Mouse (Mus musculus): ENCODE measurements around the gene Fbln1.

The Fbln1 gene

DNA sequence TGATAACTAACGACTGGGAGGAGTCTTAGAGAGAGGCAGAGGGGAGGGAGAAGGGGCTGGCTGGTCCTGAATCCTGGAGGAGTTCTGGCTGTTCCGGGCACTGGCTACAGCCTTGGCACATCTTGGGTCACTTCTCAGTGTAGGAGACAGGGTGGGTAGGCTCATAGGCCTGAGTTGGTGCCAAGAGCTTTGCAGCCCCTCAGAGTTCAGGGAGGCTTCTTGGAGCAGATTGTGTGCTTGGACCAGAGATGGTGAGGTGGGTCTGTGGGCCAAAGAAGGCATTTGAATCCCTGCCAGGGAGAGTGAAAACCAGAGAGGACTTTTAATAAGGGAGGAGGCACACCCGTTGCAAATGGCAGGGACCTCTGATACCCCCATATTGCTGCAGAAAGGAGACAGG is 1.3 kb downstream of the Fbln1 start:
- peak; percentile 59 for DNase-seq (ENCODE audit: low spot score)

DNA sequence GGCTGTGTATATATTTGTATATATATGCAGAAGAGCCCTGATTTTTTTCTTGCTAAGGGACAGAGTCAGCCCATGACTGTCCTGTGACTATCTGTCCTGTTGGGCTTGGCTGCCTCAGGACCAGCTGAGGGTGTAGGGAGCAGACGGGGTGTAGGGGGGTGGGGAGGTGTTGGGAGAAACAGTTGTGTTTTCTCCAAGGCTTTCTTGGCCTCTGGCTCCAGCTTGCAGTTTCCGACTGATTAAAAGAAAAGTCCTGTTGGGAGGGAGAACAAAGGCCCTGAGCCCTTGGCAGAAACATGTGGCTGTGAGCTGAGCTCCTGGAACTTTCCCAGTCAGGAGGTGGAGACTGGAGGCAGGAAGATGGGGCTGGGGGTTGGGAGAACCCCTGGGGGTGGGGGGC is 2.0 kb downstream of the Fbln1 start:
- peak; percentile 54 for DNase-seq (ENCODE audit: low spot score)

DNA sequence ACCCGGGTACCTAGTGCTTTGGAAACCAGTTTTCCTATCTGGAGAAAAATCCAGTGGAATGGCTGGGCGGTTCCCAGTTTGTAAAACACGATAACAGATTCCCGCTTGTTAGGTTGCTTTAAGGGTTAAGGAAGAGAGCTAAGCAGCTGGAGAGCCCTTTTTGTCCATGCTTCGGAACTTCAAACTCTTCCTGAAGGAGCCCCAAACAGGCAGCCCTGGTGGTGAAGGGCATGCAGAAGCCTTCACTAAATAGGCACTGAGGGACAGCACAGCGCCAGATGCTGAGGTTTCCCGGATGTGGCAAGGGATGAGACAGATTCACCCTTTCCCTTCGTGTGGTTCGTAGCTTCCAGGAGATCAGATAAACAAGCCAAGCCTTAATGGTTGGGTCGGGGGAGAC is 2.6 kb downstream of the Fbln1 start:
- DNase-seq (ENCODE audit: low spot score): peak; percentile 57

DNA sequence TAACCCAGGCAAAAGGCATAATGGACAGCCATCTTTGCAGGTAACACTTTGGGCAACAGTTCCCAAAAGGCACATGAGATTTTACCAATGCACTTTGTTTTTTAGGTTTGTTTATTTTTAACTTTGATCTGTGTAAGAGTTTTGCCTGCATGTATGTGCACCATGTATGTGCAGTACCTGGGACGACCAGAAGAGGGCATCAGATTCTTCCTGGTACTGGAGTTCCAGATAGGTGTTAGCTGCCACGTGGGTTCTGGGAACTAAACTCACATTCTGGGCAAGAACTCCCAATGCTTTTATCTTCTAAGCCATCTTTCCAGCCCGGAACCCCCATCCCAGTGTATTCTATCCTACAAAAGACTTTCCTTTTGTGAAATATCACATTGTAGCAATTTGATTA is 3.6 kb downstream of the Fbln1 start:
- no peak for DNase-seq (ENCODE audit: low spot score)

DNA sequence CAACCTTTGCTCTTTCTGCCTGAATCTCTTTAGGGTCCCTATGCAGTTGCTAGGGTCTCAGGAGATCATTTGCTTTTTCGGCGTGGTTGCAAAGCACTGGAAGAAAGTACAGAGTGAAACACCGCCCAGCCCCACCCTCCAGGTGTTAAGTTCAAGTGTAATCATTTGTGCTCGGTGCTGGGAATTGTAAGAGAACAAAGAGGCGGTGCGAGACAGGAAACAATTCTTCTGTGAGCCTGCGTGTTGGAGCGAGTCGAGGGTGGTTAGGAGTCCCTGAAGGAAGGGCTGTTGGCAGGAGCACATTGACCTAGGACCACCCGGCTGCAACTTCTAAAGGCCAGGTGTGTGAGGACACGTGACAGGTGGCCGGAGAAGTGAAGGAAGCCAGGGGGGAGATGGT is 4.9 kb downstream of the Fbln1 start:
- DNase-seq (ENCODE audit: low spot score): no peak

DNA sequence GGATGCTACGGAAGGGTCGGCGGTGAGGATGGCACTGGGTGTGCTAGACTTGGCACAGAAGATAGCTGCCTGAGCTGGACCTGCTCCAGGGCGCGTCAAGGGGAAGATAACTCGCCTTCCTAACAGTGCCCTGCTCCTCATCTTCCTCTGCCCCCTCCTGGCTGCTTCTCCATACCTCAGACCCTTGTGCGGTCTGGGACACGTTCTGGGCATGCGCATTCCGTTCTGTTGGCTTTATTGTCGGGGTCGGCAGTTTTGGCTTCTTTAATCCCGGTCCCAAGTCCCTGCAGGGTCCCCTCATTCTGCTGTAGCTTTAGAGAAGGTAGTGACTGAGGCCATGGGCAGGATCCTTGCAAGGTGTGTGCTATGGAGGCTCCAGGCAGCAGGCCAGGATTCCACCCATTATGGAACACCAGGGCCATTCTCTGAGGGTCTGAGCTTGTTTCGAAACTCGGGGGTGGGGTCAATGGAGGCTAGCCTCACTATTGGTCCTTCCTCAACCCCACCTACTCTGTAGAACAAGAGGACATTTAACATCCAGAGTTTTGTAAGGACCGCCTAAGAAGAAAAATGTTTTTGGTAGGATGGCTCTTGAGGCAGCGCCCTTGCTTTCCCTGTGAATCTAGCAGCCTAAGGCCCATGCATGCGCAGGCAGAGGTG is 5.5 kb downstream of the Fbln1 start:
- no peak for DNase-seq (ENCODE audit: low spot score)

DNA sequence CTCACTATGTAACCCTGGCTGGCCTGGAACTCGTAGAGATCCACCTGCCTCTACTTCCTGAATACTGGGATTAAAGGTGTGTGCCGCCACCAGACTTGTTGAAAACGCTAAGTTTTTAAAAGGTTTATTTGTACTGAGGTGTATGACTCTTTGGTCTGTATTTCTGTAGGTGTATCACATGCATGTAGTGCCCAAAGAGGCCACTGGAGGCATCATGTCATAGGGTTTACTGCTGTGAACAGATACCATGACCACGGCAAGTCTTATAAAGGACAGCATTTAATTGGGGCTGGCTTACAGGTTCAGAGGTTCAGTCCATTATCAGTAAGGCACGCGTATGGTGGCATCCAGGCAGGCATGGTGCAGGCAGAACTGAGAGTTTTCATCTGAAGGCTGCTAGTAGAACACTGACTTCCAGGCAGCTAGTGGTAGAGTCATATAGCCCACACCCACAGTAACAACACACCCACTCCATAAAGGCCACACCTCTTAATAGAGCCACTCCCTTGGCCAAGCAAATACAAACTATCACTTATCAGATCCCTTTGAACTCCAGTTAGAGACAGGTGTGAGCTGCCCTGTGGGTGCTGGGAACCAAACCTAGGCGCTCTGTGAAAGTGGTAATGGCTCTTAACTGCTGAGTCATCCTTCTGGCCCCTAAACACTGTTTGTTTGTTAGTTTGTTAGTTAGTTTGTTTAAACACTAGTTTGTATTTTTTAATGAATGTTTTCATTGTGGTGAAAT is 10.5 kb downstream of the Fbln1 start:
- DNase-seq (ENCODE audit: low spot score): no peak

DNA sequence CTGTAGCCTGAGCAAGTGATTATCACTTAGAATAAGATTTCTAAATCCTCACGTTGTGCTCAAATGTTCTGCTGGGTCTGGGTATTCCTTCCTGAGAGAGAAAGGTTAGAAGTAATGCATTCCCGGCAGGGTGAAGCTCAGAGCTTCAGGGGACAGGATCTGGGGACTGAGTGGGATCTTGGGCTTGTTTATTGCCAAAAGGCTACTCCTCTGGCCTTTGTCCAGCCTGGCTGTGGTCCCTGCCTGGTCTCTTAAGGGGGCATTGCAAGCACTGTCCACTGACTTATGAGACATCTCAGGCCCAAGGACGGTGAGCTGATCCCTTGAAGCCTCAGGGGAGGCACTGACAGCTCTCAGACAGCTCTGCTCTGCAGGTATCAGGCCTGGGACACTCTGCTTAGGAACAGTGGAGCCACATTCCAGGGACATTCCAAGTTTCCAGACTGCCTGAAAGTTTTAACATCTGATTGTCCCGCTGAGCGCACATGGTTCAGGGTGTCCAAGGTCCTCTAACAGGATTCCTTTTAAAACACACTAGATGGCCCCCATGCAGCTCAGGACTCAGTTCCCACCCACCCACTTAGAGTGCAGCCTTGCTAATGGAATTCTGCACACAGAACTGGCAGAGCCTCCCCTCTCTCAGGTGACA is 13.0 kb downstream of the Fbln1 start:
- no peak for DNase-seq (ENCODE audit: low spot score)

DNA sequence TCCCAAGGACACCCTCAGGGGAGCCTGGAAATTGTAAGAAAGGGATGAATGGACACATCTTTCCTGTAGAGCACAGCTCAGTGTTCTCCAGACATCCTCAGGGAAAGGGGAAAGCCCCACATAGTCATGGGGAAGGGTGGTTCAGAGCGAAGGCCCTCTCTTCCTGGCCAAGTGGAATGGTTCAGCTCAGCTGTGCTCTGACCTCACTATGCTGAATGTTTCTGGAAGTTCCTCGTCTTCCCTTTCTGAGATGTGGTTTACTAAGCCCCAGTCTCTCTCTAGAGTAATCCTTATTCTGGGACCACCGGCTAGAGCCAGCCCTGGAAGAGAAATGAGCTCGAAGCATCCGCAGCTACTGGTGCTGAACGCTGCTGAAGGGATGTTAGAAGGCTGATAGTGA is 14.6 kb downstream of the Fbln1 start:
- no peak for DNase-seq (ENCODE audit: low spot score)

DNA sequence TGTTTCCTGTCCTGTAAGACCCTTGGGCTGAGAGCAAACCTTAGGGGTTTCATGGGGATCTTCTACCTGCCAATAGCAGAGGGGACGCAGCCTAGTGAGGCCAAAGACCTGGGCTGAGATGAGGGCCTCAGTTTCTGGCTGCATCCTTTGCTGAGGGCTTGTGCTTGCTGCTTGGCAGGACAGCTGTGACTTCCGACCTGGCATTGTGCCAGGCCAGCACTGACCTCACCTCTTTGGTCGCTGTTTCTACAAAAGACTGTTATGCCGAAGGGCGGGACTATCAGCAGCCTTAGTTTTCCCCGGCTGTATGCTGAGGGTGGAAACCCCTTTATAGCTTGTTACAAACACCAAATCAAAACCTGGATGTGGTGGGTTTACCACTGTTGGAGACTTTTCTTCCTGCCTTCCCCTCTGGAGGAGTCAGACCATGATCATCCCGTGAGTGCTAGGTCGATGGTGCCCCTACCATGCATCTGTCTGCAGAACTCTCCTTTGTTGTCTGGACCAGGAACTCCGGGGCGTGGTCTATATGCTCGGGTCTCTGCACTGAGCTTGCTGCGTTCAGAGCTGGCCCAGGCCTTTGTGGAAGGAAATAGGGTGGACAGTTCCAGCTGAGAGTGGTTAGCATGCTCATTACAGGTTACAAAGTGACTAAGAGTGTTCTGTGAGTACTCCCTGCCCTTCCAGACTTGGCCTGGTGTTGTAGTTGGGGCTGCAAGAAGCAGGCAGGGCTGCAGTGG is 15.5 kb downstream of the Fbln1 start:
- no peak for DNase-seq (ENCODE audit: low spot score)

DNA sequence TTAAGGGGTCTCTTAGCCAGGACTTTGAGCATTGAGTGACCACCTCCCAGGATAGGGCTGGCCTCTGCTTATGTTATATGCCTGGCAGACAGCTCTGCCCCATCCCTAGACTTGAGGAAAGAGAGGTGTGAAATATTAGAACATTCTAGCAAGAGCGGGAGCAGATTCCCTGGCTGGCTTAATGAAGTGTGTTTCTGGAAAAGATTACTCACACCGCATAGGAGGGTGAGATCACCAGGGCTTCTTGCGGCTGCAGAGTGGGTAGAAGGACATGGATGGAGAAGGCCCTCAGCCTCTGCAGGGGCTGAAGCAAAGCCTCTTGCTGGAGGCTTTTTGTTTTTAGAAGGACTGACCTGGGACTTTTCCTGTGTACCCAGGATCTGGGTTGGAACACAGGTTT is 19.9 kb downstream of the Fbln1 start:
- DNase-seq (ENCODE audit: low spot score): no peak

DNA sequence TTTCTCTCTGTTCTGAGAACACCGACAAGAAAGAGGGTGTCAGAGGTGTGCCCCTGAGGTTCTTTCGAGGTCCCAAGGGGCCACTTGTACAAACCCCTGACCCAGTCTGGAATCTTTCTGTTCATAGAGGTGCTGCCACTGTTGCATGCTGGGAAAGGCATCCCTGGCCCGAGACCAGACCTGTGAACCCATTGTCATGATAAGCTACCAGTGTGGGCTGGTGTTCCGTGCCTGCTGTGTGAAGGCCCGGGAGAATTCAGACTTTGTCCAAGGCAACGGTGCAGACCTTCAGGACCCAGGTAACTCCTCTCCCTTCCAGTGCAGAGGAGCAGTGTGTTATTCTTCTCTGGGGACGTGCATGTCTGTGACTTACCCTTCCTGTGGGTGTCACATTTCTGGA is 21.1 kb downstream of the Fbln1 start:
- DNase-seq (ENCODE audit: low spot score): no peak

DNA sequence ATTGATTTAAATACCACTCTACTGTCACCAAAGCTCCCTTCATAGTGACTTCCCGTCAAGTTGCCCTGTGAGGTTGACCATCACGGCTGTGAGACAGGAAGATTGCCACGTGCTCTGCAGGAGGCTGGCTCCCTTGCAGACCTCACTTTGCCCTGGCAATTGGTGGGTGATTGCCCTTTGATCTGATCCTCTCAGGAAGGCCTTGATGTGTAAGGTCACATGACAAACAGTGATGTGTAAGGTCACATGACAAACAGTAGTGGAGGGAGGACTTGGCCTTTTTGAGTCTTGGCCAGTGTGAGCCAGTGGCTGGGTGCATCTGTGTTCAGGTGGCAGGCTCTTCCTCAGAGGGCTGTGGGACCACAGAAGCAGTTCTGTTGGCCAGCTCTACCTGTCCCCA is 22.8 kb downstream of the Fbln1 start:
- DNase-seq (ENCODE audit: low spot score): no peak

DNA sequence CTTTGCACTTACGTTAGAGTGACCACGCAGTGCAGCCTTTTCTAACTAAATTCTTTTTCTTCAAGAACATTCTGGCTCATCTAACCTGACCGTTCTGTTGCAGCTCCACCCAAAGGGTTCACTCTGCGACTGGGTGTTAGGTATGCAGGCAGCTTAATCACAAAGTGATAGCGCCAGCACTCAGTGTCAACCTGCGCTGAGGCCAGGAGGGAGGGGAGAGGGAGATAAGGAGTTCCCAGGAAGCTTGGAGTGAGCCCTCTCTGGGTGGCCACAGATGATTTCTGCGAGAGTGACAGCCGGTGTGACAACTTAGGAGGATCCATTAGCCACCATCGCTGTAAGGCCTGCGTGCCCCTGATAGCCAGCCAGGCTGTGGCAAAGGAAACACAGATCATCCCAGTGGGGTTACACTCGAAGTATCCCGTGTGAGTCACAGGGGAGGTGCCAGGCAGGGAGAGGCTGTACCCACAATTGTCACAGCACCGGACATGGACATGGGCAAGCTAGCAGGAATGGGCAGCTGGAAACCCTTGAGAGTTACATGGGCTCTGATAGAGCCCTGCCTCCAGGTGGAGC is 24.3 kb downstream of the Fbln1 start:
- no peak for DNase-seq (ENCODE audit: low spot score)

DNA sequence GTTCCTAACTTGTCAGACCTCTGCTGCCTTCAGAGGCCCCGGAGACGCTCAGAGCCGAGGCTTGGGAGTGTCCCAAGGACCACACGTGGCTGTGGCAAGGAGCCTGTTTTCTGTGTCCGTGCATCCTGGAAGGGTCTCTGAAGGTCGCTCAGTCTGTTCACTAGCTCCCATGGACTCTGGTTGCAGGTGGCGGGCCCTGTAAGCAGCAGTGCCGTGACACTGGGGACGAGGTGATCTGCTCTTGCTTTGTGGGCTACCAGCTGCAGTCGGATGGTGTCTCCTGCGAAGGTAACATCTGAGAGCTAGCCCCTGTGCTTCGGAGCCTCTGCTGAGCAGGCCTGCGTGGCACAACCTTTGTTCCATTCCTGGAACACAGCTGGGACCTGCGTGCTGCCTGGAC is 24.9 kb downstream of the Fbln1 start:
- DNase-seq (ENCODE audit: low spot score): no peak

DNA sequence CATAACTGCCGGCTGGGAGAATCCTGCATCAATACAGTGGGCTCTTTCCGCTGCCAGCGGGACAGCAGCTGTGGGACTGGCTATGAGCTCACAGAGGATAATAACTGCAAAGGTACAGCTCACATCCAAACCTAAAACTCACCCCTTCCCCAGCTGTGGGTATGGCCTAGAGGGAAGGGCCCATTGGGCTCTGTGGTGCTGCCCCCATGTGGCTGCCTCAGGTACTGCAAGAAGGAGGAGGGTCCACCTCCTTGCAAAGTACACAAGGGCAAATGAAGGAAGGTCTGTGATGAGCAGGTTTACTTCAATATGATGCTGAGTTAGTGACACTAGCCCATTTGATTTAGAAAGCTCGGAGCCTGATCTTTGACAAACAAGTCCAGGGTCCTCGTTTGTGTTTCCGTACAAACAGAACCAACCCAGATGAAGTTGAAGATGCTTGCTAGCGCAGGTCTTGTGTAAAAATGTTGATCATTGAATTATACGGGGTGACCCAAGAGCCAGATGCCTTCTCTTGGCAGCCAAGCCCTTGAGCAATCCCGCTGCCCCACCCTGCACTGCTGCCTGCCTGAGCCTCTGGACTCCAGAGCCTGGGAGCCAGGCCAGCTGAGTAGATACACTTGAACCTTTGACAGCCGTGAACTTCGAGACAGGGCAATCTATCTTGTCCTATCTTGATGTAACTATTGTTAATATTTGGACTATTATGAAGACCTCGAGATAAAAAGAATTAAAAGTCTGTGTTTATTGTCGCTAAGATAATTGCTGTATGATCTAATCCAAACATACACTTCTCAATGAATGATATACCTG is 25.9 kb downstream of the Fbln1 start:
- peak; percentile 78 for DNase-seq (ENCODE audit: low spot score)

DNA sequence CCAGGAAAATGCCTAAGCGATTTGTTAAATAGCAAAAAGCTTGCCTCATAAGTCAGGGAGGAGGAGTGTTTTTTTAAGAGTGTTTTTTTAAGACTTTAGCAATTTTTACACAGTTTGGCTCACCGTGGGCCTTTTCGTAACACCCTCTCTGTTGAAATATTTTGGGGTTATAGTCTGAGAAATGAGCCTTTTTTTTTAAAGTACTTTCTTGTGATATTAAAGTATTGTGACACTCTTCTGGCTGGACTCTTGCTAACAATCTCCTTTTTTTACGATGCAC is 26.4 kb downstream of the Fbln1 start:
- DNase-seq (ENCODE audit: low spot score): no peak

DNA sequence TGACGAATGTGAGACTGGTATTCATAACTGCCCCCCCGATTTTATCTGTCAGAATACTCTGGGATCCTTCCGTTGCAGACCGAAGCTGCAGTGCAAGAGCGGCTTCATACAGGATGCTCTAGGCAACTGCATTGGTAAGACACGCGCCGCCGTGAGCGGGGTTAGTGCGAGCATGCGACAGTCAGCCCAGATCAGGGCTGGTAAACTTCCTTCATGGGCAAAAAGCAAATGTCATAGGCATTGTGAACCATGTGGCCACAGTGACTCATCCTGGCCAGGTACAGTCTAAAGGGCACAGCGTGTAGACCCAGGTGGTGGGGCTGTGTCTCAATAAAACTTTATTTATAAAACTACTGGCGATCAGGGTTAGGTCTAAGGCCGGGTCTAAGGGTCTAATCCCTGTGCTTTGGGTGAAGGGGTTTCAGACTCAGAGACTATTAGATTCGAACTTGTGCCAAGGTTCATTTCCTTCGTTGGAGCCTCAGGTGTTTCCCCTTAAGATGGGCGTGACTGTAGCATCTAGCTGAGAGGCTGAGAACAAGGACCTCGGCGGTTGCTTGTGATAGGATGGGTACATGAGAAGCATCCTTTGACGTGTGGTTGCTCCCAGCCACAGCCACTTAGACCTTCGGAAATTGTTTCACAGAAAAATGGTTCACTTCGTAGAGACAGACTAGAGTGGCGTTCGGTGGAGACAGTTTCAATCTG is 26.9 kb downstream of the Fbln1 start:
- DNase-seq (ENCODE audit: low spot score): no peak

DNA sequence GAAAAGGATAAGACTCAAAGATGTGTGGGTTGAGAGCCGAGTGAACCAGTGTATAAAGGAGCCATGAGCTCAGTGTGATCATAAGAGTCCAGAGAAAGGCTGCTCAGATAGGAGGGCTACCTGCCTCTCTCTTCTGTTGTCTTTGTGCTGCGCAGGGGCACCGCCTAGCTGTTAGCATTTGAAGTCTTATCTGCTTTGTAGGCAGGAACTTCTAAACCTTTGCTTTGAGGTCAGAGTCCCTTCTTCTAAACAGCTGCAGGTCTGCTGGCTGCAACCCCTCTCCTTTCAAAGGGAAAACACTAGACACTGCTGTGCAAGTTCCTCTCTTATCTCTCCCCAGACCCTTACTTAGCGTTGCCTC is 27.5 kb downstream of the Fbln1 start:
- no peak for DNase-seq (ENCODE audit: low spot score)

DNA sequence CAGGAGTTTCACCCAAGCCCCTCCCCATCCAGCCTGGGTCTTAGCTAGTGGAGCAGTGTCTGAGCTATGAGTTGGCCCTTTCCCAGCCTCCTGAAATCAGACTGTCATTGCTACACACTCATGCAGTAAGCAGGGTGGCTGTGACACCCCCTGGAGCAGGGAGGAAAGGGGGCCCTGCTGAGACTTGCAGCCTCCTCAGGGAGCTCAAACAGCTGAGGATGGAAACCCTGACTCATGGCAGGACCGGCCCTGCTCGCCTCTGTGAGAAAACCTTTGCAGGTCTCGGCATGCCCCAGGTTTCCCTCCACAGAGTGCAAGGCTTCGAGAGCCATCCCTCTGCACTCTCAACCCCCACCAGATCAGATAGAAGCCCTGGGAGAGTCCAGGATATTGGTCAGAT is 27.9 kb downstream of the Fbln1 start:
- DNase-seq (ENCODE audit: low spot score): no peak
